Mouse (Mus musculus) CH12.LX (cell line): ENCODE results near the gene Nrf1. TPM values are rescaled to one million over a fixed set of nuclear protein-coding genes. Genes with fewer than 3 reads are reported as not detected.

ENCODE experiments used
- DNase-seq: peaks from one replicate; pipeline ENCODE4 v3.0.0-alpha.2; 2013; ENCODE audit errors: extremely low read depth
- H3K27ac ChIP-seq: 2 replicates; pipeline ENCODE4 v1.5.1; 2012; ENCODE audit warnings: low read depth, mild to moderate bottlenecking, control low read depth, moderate library complexity; ENCODE audit not compliant: insufficient read depth
- H3K27me3 ChIP-seq: replicated peaks from 2 replicates; pipeline ENCODE3; 2012; ENCODE audit warnings: inconsistent platforms
- H3K36me3 ChIP-seq, 2 experiments: replicated peaks in 1 of 2; 2 replicates each; pipeline versions ENCODE3 to v1.6.1; 2012; ENCODE audit warnings: inconsistent platforms in 1 of 2, low read length in 1 of 2, mild to moderate bottlenecking in 1 of 2, mixed read lengths in 1 of 2, moderate library complexity in 1 of 2; ENCODE audit not compliant: control insufficient read depth in 1 of 2, insufficient read depth in 1 of 2
- H3K4me1 ChIP-seq, 2 experiments: 2 replicates each; pipeline ENCODE4 v1.6.1; 2012; ENCODE audit warnings: inconsistent platforms in 1 of 2, moderate library complexity in 1 of 2; ENCODE audit not compliant: insufficient read depth in 2 of 2, control insufficient read depth in 1 of 2
- H3K4me2 ChIP-seq: 2 replicates; pipeline ENCODE4 v1.6.1; 2012; ENCODE audit warnings: low read depth, mild to moderate bottlenecking, control low read depth; ENCODE audit not compliant: poor library complexity, insufficient read depth, severe bottlenecking
- H3K4me3 ChIP-seq, 3 experiments: fragments of 150-350 bp in 1 of 3; sonication (generic) in 1 of 3; replicated peaks in 1 of 3; 2 replicates each; pipeline versions ENCODE3 to v1.5.1; 2011 to 2012; ENCODE audit warnings: low read depth in 2 of 3, low read length in 2 of 3, mild to moderate bottlenecking in 2 of 3, moderate library complexity in 2 of 3, control low read depth in 1 of 3, improper control_type of control experiment in 1 of 3, inconsistent platforms in 1 of 3, mixed read lengths in 1 of 3; ENCODE audit not compliant: poor library complexity in 1 of 3
- H3K79me2 ChIP-seq: replicated peaks from 2 replicates; pipeline ENCODE4 v1.6.1; 2012; ENCODE audit warnings: mild to moderate bottlenecking, moderate library complexity; ENCODE audit not compliant: control insufficient read depth, poor library complexity, insufficient read depth, severe bottlenecking; ENCODE audit errors: extremely low read depth
- H3K9ac ChIP-seq: 2 replicates; pipeline ENCODE4 v1.6.1; 2012; ENCODE audit warnings: low read depth, mild to moderate bottlenecking, control low read depth, moderate library complexity; ENCODE audit not compliant: insufficient read depth
- H3K9me3 ChIP-seq: replicated peaks from 2 replicates; pipeline ENCODE3; 2012; ENCODE audit warnings: low read length, inconsistent platforms, mixed read lengths
- BHLHE40 ChIP-seq: IDR thresholded peaks from 2 replicates; pipeline ENCODE4 v1.6.1; 2011; ENCODE audit warnings: mild to moderate bottlenecking, low read depth, low read length, improper control_type of control experiment
- CTCF ChIP-seq, 2 experiments: IDR thresholded peaks in 1 of 2; conservative IDR thresholded peaks in 1 of 2; 2 replicates each; pipeline ENCODE4 v1.5.1; 2011 to 2012; ENCODE audit warnings: low read depth in 2 of 2, low read length in 2 of 2, improper control_type of control experiment in 1 of 2, inconsistent platforms in 1 of 2, mild to moderate bottlenecking in 1 of 2, moderate library complexity in 1 of 2
- E2F4 ChIP-seq: IDR thresholded peaks from 2 replicates; pipeline ENCODE4 v1.6.1; 2011; ENCODE audit warnings: low read depth, low read length, improper control_type of control experiment; ENCODE audit not compliant: insufficient replicate concordance
- ETS1 ChIP-seq: conservative IDR thresholded peaks from 2 replicates; pipeline ENCODE4 v1.6.1; 2012; ENCODE audit warnings: low read depth, mild to moderate bottlenecking, inconsistent platforms, low read length, improper control_type of control experiment, moderate library complexity
- GABPA ChIP-seq: IDR thresholded peaks from 2 replicates; pipeline ENCODE4 v1.6.1; 2012; ENCODE audit warnings: low read depth, low read length, improper control_type of control experiment, inconsistent platforms; ENCODE audit not compliant: insufficient replicate concordance
- JUN ChIP-seq: IDR thresholded peaks from 2 replicates; pipeline ENCODE4 v1.6.1; 2011; ENCODE audit warnings: low read depth, mild to moderate bottlenecking, low read length, improper control_type of control experiment, moderate library complexity; ENCODE audit not compliant: insufficient read depth
- MAZ ChIP-seq: IDR thresholded peaks from 2 replicates; pipeline ENCODE4 v1.6.1; 2012; ENCODE audit warnings: low read depth, mild to moderate bottlenecking, inconsistent platforms, low read length, improper control_type of control experiment, moderate library complexity
- MEF2A ChIP-seq: IDR thresholded peaks from 2 replicates; pipeline ENCODE4 v1.6.1; 2014; ENCODE audit warnings: low read depth, mild to moderate bottlenecking, inconsistent platforms, low read length, improper control_type of control experiment, borderline replicate concordance
- NELFE ChIP-seq: IDR thresholded peaks from 2 replicates; pipeline ENCODE4 v1.6.1; 2011; ENCODE audit warnings: low read depth, low read length, improper control_type of control experiment
- NRF1 ChIP-seq: IDR thresholded peaks from 2 replicates; pipeline ENCODE4 v1.6.1; 2014; ENCODE audit warnings: low read depth, mild to moderate bottlenecking, inconsistent platforms, low read length, improper control_type of control experiment, moderate library complexity
- PAX5 ChIP-seq: IDR thresholded peaks from 2 replicates; pipeline ENCODE4 v1.6.1; 2012; ENCODE audit warnings: low read length, inconsistent platforms, mixed read lengths
- RAD21 ChIP-seq: IDR thresholded peaks from 2 replicates; pipeline ENCODE4 v1.6.1; 2011; ENCODE audit warnings: low read depth, mild to moderate bottlenecking, low read length, improper control_type of control experiment, moderate library complexity
- SMC3 ChIP-seq: IDR thresholded peaks from 2 replicates; pipeline ENCODE4 v1.6.1; 2011; ENCODE audit warnings: low read depth, low read length, improper control_type of control experiment
- TBP ChIP-seq: conservative IDR thresholded peaks from 2 replicates; pipeline ENCODE4 v1.6.1; 2011; ENCODE audit warnings: low read depth, low read length, improper control_type of control experiment
- TCF12 ChIP-seq: IDR thresholded peaks from 2 replicates; pipeline ENCODE4 v1.6.1; 2014; ENCODE audit warnings: low read depth, mild to moderate bottlenecking, inconsistent platforms, low read length, improper control_type of control experiment
- USF2 ChIP-seq: conservative IDR thresholded peaks from 2 replicates; pipeline ENCODE4 v1.6.1; 2011; ENCODE audit warnings: low read depth, low read length, improper control_type of control experiment
- ZC3H11A ChIP-seq: IDR thresholded peaks from 2 replicates; pipeline ENCODE4 v1.6.1; 2012; ENCODE audit warnings: low read depth, mild to moderate bottlenecking, inconsistent platforms, low read length, improper control_type of control experiment
- ZNF384 ChIP-seq: IDR thresholded peaks from 2 replicates; pipeline ENCODE4 v1.6.1; 2012; ENCODE audit warnings: low read depth, low read length, improper control_type of control experiment, inconsistent platforms
- dilution Hi-C: fragments of 300-500 bp; cut with MboI; formaldehyde crosslinking; loops from 2 replicates; pipeline ENCODE4 v1.14.3; 2020; ENCODE audit warnings: low sequenced_read_pairs; ENCODE audit not compliant: extremely low pct_unique_long_range_greater_than_20kb, extremely low pct_ligation_motif_present
- in situ Hi-C: fragments of 300-500 bp; cut with MboI; formaldehyde crosslinking; loops from 3 replicates; pipeline ENCODE4 v1.14.3; 2019; ENCODE audit warnings: low sequenced_read_pairs, low pct_ligation_motif_present, low pct_unique_long_range_greater_than_20kb, mixed read lengths
- polyA plus RNA-seq: library from polyadenylated mRNA; unstranded; fragments of >175 nt; gene quantifications from 2 replicates; pipeline ENCODE4 v1.2.1, GENCODE M21; 2012; ENCODE audit warnings: low read depth; ENCODE audit not compliant: insufficient read length
- total RNA-seq, 2 experiments: library from RNA; depleted of rRNA; stranded (reverse); fragments of 300-350 nt in 1 of 2; fragments of >200 nt in 1 of 2; gene quantifications; 2 replicates each; pipeline ENCODE4 v1.2.3; 2012 to 2014

Nrf1 gene
- total and polyA plus RNA-seq, 3 experiments: 43.6 to 74.6 (median 51.3) TPM

DNA sequence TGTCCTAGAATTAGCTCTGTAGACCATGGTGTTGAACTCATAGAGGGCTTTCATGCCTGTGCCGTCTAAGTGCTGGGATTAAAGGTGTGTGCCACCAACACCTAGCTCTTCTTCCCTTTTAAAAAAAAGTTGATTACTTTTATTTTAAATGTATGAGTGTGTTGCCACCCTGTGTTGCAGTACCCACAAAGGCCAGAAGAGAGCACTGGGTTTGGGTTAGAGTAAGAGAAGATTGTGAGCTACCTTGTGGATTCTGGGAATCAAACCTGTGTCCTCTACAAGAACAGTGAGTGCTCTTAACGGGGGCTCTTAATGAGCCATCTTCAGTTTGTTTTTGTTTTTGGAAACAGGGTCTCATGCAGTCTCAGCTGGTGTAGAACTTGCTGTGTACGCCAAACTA, 24.7 kb downstream of the Nrf1 start:
- Histone ChIP-seq H3K36me3 (peaks cover 0 to 15% of the 10 kb centered on the region in 2 experiments), H3K4me1 (peaks cover 2 to 36% of the 10 kb centered on the region in 2 experiments; a peak in 2 of 4 replicates)
- dilution Hi-C loops: no loop called here
- TF ChIP-seq TBP (no peak), PAX5 (no peak), SMC3 (peak; percentile 49; the same call in 1 of the 2 replicates), CTCF (conservative IDR thresholded peaks at IDR 0.05 in 1 of 2, IDR thresholded peaks at IDR 0.05 in 1 of 2; ENCODE audit: low read depth in 2 of 2, low read length in 2 of 2) (peak; percentile 26 to 47; a peak in 3 of 4 replicates), ZC3H11A (no peak)
- TF ChIP-seq, all 38 proteins: peak for 2
- no peaks in the 10 kb centered on the region for H3K27me3 ChIP-seq
- H3K4me2 ChIP-seq: no peak overlapping the region
- in situ Hi-C loops: no loop called here
- H3K9me3 ChIP-seq: no peaks in the 10 kb centered on the region
- no peak overlapping the region for H3K9ac ChIP-seq
- H3K27ac ChIP-seq: no peak overlapping the region
- H3K4me3 ChIP-seq: no peak overlapping the region
- no peak for DNase-seq
- peaks cover 11% of the 10 kb centered on the region for H3K79me2 ChIP-seq

DNA sequence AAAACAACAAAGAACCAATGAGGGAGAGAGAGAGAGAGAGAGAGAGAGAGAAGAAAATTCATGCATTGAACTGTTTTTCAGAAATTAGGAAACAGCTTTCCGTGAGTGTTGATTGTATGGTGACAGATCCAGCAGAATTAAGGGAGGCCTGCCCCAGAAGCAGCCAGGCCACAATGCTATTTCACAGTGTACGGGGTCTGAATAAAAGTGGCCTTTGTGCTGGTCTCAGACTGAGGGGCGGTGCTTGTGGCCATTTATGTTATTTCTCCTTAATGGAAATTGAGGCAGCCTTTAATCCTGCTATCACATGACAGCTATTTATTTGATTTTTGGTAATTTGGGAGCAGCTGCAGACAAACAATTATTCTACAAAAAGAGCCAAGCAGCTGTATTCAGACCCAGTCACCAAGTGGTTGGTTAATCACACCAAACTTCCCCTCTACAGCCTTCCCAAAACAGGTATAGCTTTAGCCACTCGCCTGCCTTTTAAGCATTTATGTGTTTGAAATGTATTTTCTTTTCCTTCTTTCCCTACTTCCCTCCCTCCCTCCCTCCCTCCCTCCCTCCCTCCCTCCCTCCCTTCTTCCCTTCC, 31.2 kb downstream of the Nrf1 start:
- H3K4me1 ChIP-seq: peaks cover 4 to 70% of the 10 kb centered on the region in 2 experiments; a peak in 3 of 4 replicates
- H3K27ac ChIP-seq: no peak overlapping the region
- H3K4me3 ChIP-seq: no peak overlapping the region
- no peak for TF ChIP-seq USF2
- no peak for TF ChIP-seq TBP
- TF ChIP-seq GABPA: no peak
- no peak for TF ChIP-seq MEF2A
- no peak for TF ChIP-seq TCF12
- TF ChIP-seq ETS1: no peak
- TF ChIP-seq ZNF384: no peak
- TF ChIP-seq NELFE: no peak
- TF ChIP-seq NRF1: no peak
- no peak for TF ChIP-seq JUN
- no peak for TF ChIP-seq RAD21
- TF ChIP-seq MAZ: no peak
- no peak for TF ChIP-seq BHLHE40
- TF ChIP-seq E2F4: no peak
- H3K27me3 ChIP-seq: no peaks in the 10 kb centered on the region
- H3K9ac ChIP-seq: no peak overlapping the region
- H3K9me3 ChIP-seq: no peaks in the 10 kb centered on the region
- dilution Hi-C loops (no loop called here), in situ Hi-C loops (no loop called here)
- peaks cover 30% of the 10 kb centered on the region for H3K79me2 ChIP-seq
- H3K4me2 ChIP-seq: no peak overlapping the region
- DNase-seq: no peak
- peaks cover 0 to 11% of the 10 kb centered on the region in 2 experiments for H3K36me3 ChIP-seq
